Mouse (Mus musculus) neutrophil, adult 59 days (primary cell): Measurements from ENCODE around the gene Vmn2r91. TPM values are rescaled to one million over a fixed set of nuclear protein-coding genes. Genes with fewer than 3 reads are reported as not detected.

Source experiments
- total RNA-seq, 2 experiments: library from RNA; stranded (reverse); gene quantifications; 1 replicate in 1 of 2; 2 replicates in 1 of 2; pipeline ENCODE4 v1.2.4; 2023

Vmn2r91 gene
- total RNA-seq = not detected

GRCm38 (mm10) chr17:18084716-18085115, at the start of gene Vmn2r91:
Gene Vmn2r91 (plus strand): TSS chr17:18085016.

DNA sequence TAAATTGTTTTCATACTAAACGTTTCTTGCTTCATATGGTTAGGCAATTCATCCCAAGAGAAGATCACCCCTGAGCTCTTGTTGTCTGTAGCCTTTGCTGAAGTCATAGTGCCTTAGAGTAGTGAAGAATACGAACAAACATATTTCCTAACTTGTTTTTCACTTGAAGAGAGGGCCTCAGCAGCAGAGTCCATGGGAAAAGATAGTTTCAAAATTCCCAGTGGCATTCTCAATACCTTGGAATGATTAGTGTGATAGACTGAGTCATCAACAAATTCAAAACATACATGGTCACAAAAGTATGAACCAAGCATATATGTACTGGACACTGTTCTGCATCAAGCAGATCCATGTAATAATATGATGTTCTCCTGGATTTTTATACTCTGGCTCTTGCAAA, 35.7 kb upstream of the Vmn2r91 start, which contains the start of gene Vmn2r124:
Gene Vmn2r124, plus strand, starts transcription at position 301 of the 400 bp plus-strand sequence.

DNA sequence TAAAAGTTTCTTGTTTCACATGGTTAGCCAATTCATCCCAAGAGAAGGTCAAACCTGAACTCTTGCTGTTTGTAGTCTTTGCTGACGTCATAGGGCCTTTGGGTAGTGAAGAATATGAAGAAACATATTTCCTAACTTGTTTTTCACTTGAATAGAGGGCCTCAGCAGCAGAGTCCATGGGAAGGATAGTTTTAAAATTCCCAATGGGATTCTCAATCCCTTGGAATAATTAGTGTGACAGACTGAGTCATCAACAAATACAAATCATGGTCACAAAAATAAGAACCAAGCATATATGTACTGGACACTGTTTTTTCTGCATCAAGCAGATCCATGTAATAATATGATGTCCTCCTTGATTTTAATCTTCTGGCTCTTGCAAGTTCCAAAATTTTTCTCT, 66.8 kb downstream of the Vmn2r91 start, which contains the start of gene Vmn2r92:
Gene Vmn2r92, plus strand, starts transcription at position 301 of the 400 bp plus-strand sequence.

Other genes starting within 250 kb of the Vmn2r91 start
- gene Has1, start 229.8 kb upstream of the Vmn2r91 start, total RNA-seq = not detected
- 100 to 1,000 TPM; 243 to 265 TPM for gene Fpr1, start 201.1 kb upstream of the Vmn2r91 start, total RNA-seq
- gene Fpr2, start 197.2 kb upstream of the Vmn2r91 start, total RNA-seq = 100 to 1,000 TPM; 400 to 444 TPM
- under 1 TPM in 1 of 2 experiments, not detected in 1; 0.53 TPM for gene Fpr3, start 197.2 kb upstream of the Vmn2r91 start, total RNA-seq
- gene Fpr-rs4, start 63.3 kb upstream of the Vmn2r91 start, total RNA-seq = not detected
- gene Vmn2r124, start 35.6 kb upstream of the Vmn2r91 start, total RNA-seq = not detected
- gene Vmn2r92, start 66.9 kb downstream of the Vmn2r91 start, total RNA-seq = not detected
- not detected for gene Vmn2r94, start 192.7 kb downstream of the Vmn2r91 start, total RNA-seq
- gene Vmn2r93, start 213.1 kb downstream of the Vmn2r91 start, total RNA-seq = not detected